Mouse (Mus musculus) heart, embryonic 10.5 days (tissue): Measurements from ENCODE around the gene Gm20388. TPM values are rescaled to one million over a fixed set of nuclear protein-coding genes. Genes with fewer than 3 reads are reported as not detected.
A peak's percentile ranks its signal among the peaks of the same experiment; 100 is the strongest.

Experiments
- DNase-seq: peaks from one replicate; pipeline ENCODE4 v3.0.0-alpha.2; 2017; ENCODE audit warnings: low spot score
- H3K27ac ChIP-seq: fragments of 300-500 bp; sonication (generic); 2 replicates; pipeline ENCODE4 v1.5.1; 2016; ENCODE audit warnings: mild to moderate bottlenecking
- H3K27me3 ChIP-seq: fragments of 300-500 bp; sonication (generic); 2 replicates; pipeline ENCODE4 v1.6.1; 2016; ENCODE audit warnings: mild to moderate bottlenecking; ENCODE audit not compliant: poor library complexity, insufficient read depth, severe bottlenecking
- H3K36me3 ChIP-seq: fragments of 300-500 bp; sonication (generic); 2 replicates; pipeline ENCODE4 v1.6.1; 2016; ENCODE audit warnings: mild to moderate bottlenecking, moderate library complexity
- H3K4me1 ChIP-seq: fragments of 300-500 bp; sonication (generic); 2 replicates; pipeline ENCODE4 v1.6.1; 2016; ENCODE audit warnings: mild to moderate bottlenecking
- H3K4me3 ChIP-seq: fragments of 300-500 bp; sonication (generic); 2 replicates; pipeline ENCODE4 v1.5.1; 2016; ENCODE audit warnings: mild to moderate bottlenecking, moderate library complexity
- H3K9me3 ChIP-seq: fragments of 300-500 bp; sonication (generic); 2 replicates; pipeline ENCODE4 v1.6.1; 2016; ENCODE audit warnings: mild to moderate bottlenecking, moderate library complexity
- WGBS: fragments of 180-500 bp; shearing (Covaris S2); methylation state at CpG from one replicate; pipeline ENCODE4 v1.1.7; 2016; 5-methylcytosine and 5-hydroxymethylcytosine counted together
- polyA plus RNA-seq: library from polyadenylated mRNA; unstranded; fragments of >200 nt; fragmentation: Nextera tagmentation; extraction: Ambion mirVana; gene quantifications from 2 replicates; pipeline ENCODE4 v1.2.1, GENCODE M21; 2016

Gm20388 gene
- 1.4 and 4.5 TPM in 2 replicates for polyA plus RNA-seq

- Histone ChIP-seq H3K9me3 (no peaks in the 10 kb centered on the region), H3K4me1 (peaks cover 47% of the 10 kb centered on the region), H3K36me3 (no peaks in the 10 kb centered on the region; the same call in 1 of the 2 replicates), H3K27ac (peak within 1 kb of the TSS; percentile 99), H3K27me3 (no peaks in the 10 kb centered on the region; the same call in none of the 2 replicates), H3K4me3 (peak within 1 kb of the TSS; percentile 91)
- peak; percentile 95 for DNase-seq
- WGBS: under 1% methylated on average over 95 of the region's 97 CpGs
Measured at GRCm38 (mm10) chr8:119910547-119911257, at the start of gene Gm20388. TSS of gene Gm20388 (plus strand) at chr8:119910841.

- H3K4me3 ChIP-seq: peak within 1 kb of the TSS; percentile 93
- peak; percentile 99 for DNase-seq
- peaks cover 56% of the 10 kb centered on the region for H3K27me3 ChIP-seq
- WGBS: under 1% methylated on average over 35 of the region's 35 CpGs
- no peaks in the 10 kb centered on the region for H3K9me3 ChIP-seq
- H3K4me1 ChIP-seq: peaks cover 29% of the 10 kb centered on the region
- 0 out of 2 replicates have a peak, but pooled peaks cover 2% of the 10 kb centered on the region for H3K36me3 ChIP-seq
- H3K27ac ChIP-seq: peak within 1 kb of the TSS; percentile 91
Measured at GRCm38 (mm10) chr8:119861706-119862389, 48.8 kb upstream of the Gm20388 start, which contains the start of gene Klhl36. TSS of gene Klhl36 (plus strand) at chr8:119862266.

- H3K36me3 ChIP-seq: 0 out of 2 replicates have a peak, but pooled peaks cover 2% of the 10 kb centered on the region
- peak overlapping the region; percentile 93 for H3K4me3 ChIP-seq
- H3K27ac ChIP-seq: peak overlapping the region; percentile 91
- H3K4me1 ChIP-seq: peaks cover 33% of the 10 kb centered on the region
- no peaks in the 10 kb centered on the region for H3K9me3 ChIP-seq
- WGBS: 2% methylated on average over 19 of the region's 19 CpGs
- peak; percentile 84 for DNase-seq
- H3K27me3 ChIP-seq: peaks cover 51% of the 10 kb centered on the region
Measured at GRCm38 (mm10) chr8:119862390-119862734, 48.3 kb upstream of the Gm20388 start.

- Histone ChIP-seq H3K27ac (peak overlapping the region; percentile 91; the same call in 1 of the 2 replicates), H3K4me1 (peaks cover 34% of the 10 kb centered on the region), H3K27me3 (peaks cover 47% of the 10 kb centered on the region), H3K9me3 (no peaks in the 10 kb centered on the region), H3K36me3 (0 out of 2 replicates have a peak, but pooled peaks cover 2% of the 10 kb centered on the region), H3K4me3 (peak overlapping the region; percentile 93)
- WGBS: 8% methylated on average over 6 of the region's 6 CpGs
- DNase-seq: no peak
Measured at GRCm38 (mm10) chr8:119862749-119863148, 47.9 kb upstream of the Gm20388 start.

- peaks cover 42% of the 10 kb centered on the region for H3K36me3 ChIP-seq
- WGBS: 75% methylated on average over 20 of the region's 20 CpGs
- no peak for DNase-seq
Measured at GRCm38 (mm10) chr8:119869616-119870015, 41.0 kb upstream of the Gm20388 start.

GRCm38 (mm10) chr8:119873181-119873580 lies 37.5 kb upstream of the Gm20388 start:
- Histone ChIP-seq H3K9me3 (peaks cover 8% of the 10 kb centered on the region), H3K27ac (no peak overlapping the region), H3K4me3 (no peak overlapping the region), H3K36me3 (peaks cover 50% of the 10 kb centered on the region), H3K4me1 (0 out of 2 replicates have a peak, but pooled peaks cover 6% of the 10 kb centered on the region), H3K27me3 (peaks cover 38% of the 10 kb centered on the region)
- WGBS: 89% methylated on average over 1 of the region's 1 CpGs
- DNase-seq: no peak

More at GRCm38 (mm10) chr8:119869616-119870015, 41.0 kb upstream of the Gm20388 start:
- peaks cover 8% of the 10 kb centered on the region; the same call in 1 of the 2 replicates for H3K4me1 ChIP-seq
- H3K9me3 ChIP-seq: peaks cover 8% of the 10 kb centered on the region
- H3K27me3 ChIP-seq: peaks cover 28% of the 10 kb centered on the region
- H3K27ac ChIP-seq: no peak overlapping the region
- no peak overlapping the region for H3K4me3 ChIP-seq

- WGBS: 85% methylated on average over 6 of the region's 6 CpGs
- Histone ChIP-seq H3K36me3 (peaks cover 4% of the 10 kb centered on the region), H3K27ac (no peak overlapping the region), H3K4me3 (no peak overlapping the region), H3K4me1 (peaks cover 16% of the 10 kb centered on the region), H3K27me3 (peaks cover 55% of the 10 kb centered on the region), H3K9me3 (no peaks in the 10 kb centered on the region)
- DNase-seq: no peak
Measured at GRCm38 (mm10) chr8:119881301-119881700, 29.3 kb upstream of the Gm20388 start.

GRCm38 (mm10) chr8:119881917-119882316 lies 28.7 kb upstream of the Gm20388 start:
- no peak for DNase-seq
- peaks cover 14% of the 10 kb centered on the region for H3K4me1 ChIP-seq
- peaks cover 51% of the 10 kb centered on the region; the same call in 1 of the 2 replicates for H3K27me3 ChIP-seq
- no peaks in the 10 kb centered on the region for H3K9me3 ChIP-seq
- WGBS: 77% methylated on average over 8 of the region's 8 CpGs
- H3K27ac ChIP-seq: no peak overlapping the region
- no peak overlapping the region for H3K4me3 ChIP-seq
- no peaks in the 10 kb centered on the region for H3K36me3 ChIP-seq

GRCm38 (mm10) chr8:119883281-119883680 lies 27.4 kb upstream of the Gm20388 start:
- no peak overlapping the region for H3K4me3 ChIP-seq
- no peaks in the 10 kb centered on the region for H3K9me3 ChIP-seq
- no peaks in the 10 kb centered on the region for H3K36me3 ChIP-seq
- 87% methylated on average over 7 of the region's 7 CpGs for WGBS
- H3K27me3 ChIP-seq: peaks cover 37% of the 10 kb centered on the region; the same call in 1 of the 2 replicates
- no peak for DNase-seq
- H3K4me1 ChIP-seq: peaks cover 14% of the 10 kb centered on the region
- H3K27ac ChIP-seq: no peak overlapping the region

GRCm38 (mm10) chr8:119885612-119886011 lies 25.0 kb upstream of the Gm20388 start:
- no peaks in the 10 kb centered on the region for H3K36me3 ChIP-seq
- H3K4me3 ChIP-seq: no peak overlapping the region
- peaks cover 15% of the 10 kb centered on the region; the same call in 1 of the 2 replicates for H3K27me3 ChIP-seq
- H3K27ac ChIP-seq: 0 out of 2 replicates have a peak overlapping the region, but pooled peaks have one; percentile 49
- peak; percentile 79 for DNase-seq
- H3K9me3 ChIP-seq: no peaks in the 10 kb centered on the region
- peaks cover 14% of the 10 kb centered on the region for H3K4me1 ChIP-seq
- 33% methylated on average over 3 of the region's 3 CpGs for WGBS

GRCm38 (mm10) chr8:119887130-119887529 lies 23.5 kb upstream of the Gm20388 start:
- Histone ChIP-seq H3K36me3 (no peaks in the 10 kb centered on the region), H3K27ac (no peak overlapping the region), H3K4me1 (peaks cover 14% of the 10 kb centered on the region), H3K9me3 (no peaks in the 10 kb centered on the region), H3K27me3 (0 out of 2 replicates have a peak, but pooled peaks cover 6% of the 10 kb centered on the region), H3K4me3 (no peak overlapping the region)
- DNase-seq: no peak
- 94% methylated on average over 3 of the region's 3 CpGs for WGBS

GRCm38 (mm10) chr8:119888012-119888411 lies 22.6 kb upstream of the Gm20388 start:
- H3K4me1 ChIP-seq: peaks cover 14% of the 10 kb centered on the region
- 0 out of 2 replicates have a peak, but pooled peaks cover 4% of the 10 kb centered on the region for H3K27me3 ChIP-seq
- no peaks in the 10 kb centered on the region for H3K9me3 ChIP-seq
- H3K4me3 ChIP-seq: no peak overlapping the region
- no peak for DNase-seq
- 72% methylated on average over 4 of the region's 4 CpGs for WGBS
- H3K27ac ChIP-seq: no peak overlapping the region
- no peaks in the 10 kb centered on the region for H3K36me3 ChIP-seq

GRCm38 (mm10) chr8:119897069-119897468 lies 13.6 kb upstream of the Gm20388 start:
- 70% methylated on average over 4 of the region's 4 CpGs for WGBS
- no peak overlapping the region for H3K4me3 ChIP-seq
- H3K27ac ChIP-seq: no peak overlapping the region
- H3K27me3 ChIP-seq: peaks cover 28% of the 10 kb centered on the region
- no peaks in the 10 kb centered on the region for H3K9me3 ChIP-seq
- H3K4me1 ChIP-seq: peaks cover 21% of the 10 kb centered on the region
- DNase-seq: no peak
- H3K36me3 ChIP-seq: no peaks in the 10 kb centered on the region
